Mouse (Mus musculus): Measurements from ENCODE around the gene Faap100.
"Not testable (repeated sequence)": the region's sequence is repeated elsewhere in the genome, so short reads cannot be mapped to it uniquely, and the experiment has no call there.

Faap100 gene

GRCm38 (mm10) chr11:120352093-120352350 lies 26.5 kb downstream of the Faap100 start:
- DNase-seq (ENCODE audit: low spot score in 2 of 2): not testable (repeated sequence)

- no peak for DNase-seq (ENCODE audit: low spot score in 2 of 2)
Observed at GRCm38 (mm10) chr11:120351250-120352092, 27.1 kb downstream of the Faap100 start.

DNA sequence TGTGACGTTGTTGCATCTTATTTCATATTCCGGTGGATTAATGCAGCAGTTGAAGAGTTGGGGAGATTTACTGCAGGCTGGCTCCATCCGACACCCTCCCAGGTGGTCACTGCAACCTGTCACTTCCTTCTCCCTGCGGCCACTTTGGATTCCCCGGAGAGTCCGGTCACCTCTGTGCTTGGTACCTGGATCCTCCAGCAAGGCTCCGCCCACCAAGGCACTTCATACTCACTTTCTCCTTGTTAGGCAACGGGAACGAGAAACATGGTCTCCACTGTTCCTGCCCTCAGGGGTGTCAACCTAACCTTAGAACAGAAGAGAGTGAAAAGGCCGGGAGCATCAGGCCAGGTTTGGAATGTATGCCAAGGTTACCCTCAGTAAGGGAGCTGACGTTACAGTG lies 27.9 kb downstream of the Faap100 start:
- DNase-seq (ENCODE audit: low spot score in 2 of 2): no peak

GRCm38 (mm10) chr11:120349986-120350702 lies 28.4 kb downstream of the Faap100 start:
- peak; percentile 69 to 70 for DNase-seq (ENCODE audit: low spot score in 2 of 2)

- DNase-seq (ENCODE audit: low spot score in 2 of 2): peak in 1 of 2 experiments; percentile 31
Observed at GRCm38 (mm10) chr11:120349371-120349985, 29.1 kb downstream of the Faap100 start.

DNA sequence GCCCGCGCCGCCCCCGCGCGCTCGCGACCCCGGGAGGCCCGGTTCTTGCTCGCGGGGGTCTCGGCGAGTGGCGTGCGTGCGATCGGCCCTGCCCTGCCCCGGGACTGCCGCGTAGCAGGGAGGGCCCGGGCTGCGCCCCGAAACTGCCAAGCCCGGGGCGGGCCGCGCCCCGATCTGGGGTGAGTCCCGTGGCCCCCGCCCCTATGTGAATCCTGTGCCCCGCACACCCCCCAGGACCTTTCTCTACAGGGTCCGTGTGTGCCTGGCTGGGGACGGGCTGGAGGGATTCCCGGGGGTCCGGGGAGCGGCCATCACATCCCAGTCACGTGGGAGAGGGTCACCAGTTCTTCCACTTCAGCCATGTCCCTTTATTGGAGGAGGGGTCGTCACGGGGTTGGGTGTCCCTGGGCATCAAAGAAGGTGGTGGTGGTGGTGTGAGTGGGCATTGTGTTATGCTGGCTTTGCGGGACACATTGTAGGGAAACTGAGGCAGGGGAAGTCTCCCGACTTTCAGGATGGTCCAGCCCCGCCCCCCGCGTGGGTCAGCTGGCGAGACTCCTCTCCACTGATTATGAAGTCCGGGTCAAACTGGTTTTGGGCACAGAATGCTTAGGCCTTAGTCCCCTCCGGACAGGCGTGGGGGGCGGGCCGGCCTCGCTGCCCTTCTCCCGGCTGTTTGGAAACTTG lies 29.7 kb downstream of the Faap100 start:
- no peak for DNase-seq (ENCODE audit: low spot score in 2 of 2)

DNA sequence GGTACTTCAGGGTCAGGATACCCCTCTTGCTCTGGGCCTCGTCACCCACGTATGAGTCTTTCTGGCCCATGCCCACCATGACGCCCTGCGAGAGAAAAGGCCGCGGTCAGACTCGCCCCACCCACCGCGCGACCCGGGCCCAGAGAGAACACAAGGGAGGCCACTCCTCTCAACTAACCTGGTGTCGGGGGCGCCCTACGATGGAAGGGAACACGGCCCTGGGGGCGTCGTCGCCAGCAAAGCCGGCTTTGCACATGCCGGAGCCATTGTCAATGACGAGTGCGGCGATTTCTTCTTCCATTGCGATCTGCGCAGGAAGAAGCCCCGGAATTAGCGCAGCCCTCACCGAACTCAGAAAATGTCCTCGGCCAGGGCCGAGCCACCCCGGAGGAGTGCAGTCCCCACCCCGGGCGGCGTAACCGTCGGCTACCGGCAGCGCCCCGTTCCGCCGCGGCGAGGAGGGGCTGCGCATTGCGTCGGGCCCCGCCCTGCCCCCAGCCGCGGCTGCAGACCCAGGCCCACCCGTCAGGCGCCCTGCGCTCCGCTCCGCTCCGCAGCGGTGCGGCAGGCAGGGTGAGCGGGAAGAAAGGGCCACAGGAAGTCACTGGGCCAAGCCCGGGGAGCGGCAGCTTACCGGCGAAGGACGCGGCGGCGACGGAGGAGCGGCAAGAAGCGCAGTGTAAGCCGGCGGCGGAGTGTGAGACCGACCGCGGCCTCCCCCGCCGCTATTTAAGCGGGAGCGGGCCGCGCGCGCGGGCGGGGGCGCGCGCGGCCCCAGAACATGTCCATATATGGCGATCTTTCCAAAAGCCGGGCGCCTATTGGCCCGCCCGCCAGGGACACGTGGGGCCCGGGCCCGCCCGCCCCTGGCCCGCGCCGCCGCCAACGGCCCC lies 30.5 kb downstream of the Faap100 start, which contains the start of gene Actg1:
Gene Actg1 (minus strand): TSS at position 752 of the 893 bp plus-strand sequence.
- peak; percentile 67 to 76 for DNase-seq (ENCODE audit: low spot score in 2 of 2)

DNA sequence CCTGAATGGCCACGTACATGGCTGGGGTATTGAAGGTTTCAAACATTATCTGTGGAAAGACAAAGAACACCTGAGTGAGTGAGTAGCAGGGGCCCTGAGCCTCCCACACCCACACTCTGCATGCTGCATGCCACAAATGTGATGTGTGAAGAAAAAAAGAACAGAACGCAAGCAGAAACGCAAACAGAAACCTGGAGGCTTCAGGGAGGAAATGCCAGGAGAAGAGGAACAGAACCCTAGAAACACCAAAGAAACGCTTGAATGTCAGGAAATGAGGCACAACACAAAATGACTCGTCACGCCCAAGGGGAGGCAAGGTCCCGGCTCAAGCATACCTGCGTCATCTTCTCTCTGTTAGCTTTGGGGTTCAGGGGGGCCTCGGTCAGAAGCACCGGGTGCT lies 31.3 kb downstream of the Faap100 start:
- DNase-seq (ENCODE audit: low spot score in 2 of 2): peak in 1 of 2 experiments; percentile 5

GRCm38 (mm10) chr11:120346383-120347034 lies 32.1 kb downstream of the Faap100 start:
- peak in 1 of 2 experiments; percentile 5 for DNase-seq (ENCODE audit: low spot score in 2 of 2)

DNA sequence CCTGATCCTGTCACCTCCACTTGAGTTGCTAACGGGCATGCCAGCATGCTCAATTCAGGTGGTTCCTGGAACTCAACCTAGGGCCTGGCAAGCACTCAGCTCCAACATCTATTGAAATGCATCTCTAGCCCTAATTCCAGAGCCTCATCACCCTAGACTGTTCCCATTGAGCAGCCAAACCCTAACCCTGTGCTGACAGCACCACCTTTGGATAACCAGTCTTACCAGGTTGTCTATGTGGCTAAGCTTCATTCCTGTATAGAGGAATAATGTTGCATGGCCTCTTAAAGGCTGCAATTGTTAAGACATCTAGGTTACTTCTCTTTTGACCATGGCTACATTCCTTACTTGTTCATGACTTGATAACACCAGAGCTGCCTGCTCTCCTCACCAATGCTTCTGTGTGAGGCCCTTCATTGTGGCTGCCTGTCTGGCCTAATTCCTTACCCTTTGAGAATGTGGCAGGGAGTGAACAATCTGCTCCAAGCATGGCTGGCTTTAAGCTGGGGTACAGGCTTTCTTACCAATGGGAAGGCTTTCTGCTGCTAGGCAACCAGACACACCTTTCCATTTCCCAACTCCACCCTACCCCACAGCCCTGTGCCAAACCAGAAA lies 33.4 kb downstream of the Faap100 start:
- no peak for DNase-seq (ENCODE audit: low spot score in 2 of 2)

DNA sequence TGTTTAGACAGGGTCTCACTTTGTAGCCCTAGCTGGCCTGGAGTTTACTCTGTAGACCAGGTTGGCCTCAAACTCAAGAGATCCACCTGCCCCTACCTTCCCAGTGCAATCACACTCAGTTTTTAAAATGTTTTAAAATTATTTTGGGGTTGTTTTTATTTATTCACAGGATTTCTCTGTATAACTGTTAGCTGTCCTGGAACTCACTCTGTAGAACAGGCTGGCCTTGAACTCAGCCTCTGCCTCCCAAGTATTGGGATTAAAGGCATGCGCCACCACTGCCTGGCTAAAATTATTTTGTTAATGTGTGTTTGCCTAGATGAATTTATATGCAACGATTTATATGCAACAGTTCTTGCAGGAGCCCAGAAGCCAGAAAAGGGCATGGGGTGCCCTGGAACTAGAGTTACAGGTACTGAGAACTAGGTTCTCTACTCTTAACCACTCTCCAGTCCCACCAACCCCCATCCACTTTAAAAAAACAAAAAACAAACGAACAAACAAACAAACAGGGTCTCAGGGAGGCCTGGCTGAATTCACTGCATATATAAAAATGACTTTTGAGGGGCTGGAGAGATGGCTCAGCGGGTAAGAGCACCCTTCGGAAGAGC lies 34.1 kb downstream of the Faap100 start:
- DNase-seq (ENCODE audit: low spot score in 2 of 2): no peak

GRCm38 (mm10) chr11:120343519-120344309 lies 34.9 kb downstream of the Faap100 start:
- no peak for DNase-seq (ENCODE audit: low spot score in 2 of 2)

- DNase-seq (ENCODE audit: low spot score in 2 of 2): no peak
Observed at GRCm38 (mm10) chr11:120342656-120343160, 35.9 kb downstream of the Faap100 start.

DNA sequence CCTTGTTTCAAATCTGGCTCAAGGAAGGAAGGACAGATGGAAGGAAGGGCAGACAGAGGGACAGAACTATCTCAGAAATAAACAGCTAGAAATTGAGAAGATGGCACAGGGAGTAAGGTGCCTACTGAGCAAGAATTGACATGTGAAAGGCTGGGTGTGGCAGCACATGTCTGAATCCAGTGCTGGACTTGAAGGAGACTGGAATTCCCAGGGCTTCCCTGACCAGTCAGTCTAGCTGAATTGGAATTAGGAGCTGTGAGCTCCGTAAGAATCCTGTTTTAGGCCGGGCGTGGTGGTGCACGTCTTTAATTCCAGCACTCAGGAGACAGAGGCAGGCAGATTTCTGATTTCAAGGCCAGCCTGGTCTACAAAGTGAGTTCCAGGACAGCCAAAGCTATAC lies 36.9 kb downstream of the Faap100 start:
- DNase-seq (ENCODE audit: low spot score in 2 of 2): no peak

DNA sequence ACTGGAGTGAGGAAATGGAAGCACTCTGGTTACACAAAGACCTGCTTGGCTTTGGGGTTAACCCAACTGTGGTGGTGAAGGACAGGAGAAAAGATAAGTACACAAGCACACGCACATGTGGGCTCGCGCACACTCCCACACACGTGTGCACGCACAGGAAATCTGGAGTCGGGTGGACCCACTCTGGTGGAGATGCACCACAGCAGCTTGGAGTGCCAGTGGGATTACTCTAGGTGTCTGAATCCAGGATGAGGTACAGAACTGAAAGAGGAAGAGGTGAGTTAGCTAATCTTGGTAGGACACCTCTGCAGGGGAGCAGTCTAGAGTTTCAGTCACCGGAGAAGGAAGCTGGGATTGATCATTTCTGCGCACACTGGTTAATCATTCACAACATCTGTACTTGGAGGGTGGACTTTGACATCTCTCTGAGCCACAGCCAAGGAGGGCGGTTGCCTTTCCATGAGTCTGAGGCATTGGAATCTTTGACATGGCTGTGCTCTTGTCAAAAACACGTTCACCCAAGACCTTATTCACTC lies 38.5 kb downstream of the Faap100 start:
- DNase-seq (ENCODE audit: low spot score in 2 of 2): no peak

DNA sequence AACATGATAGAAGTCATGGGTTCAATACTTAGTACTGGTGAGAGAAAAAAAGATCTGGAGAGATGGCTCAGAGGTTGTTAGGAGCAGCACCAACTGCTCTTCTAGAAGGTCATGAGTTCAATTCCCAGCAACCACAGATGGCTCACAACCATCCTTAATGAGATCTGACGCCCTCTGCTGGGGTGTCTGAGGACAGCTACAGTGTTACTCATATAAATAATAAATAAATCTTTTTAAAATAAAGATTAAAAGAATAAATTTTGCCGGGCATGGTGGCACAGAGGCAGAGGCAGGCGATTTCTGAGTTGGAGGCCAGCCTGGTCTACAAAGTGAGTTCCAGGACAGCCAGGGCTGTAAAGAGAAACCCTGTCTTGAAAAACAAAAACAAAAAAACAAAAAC lies 39.8 kb downstream of the Faap100 start:
- no peak for DNase-seq (ENCODE audit: low spot score in 2 of 2)

GRCm38 (mm10) chr11:120337447-120337846 lies 41.1 kb downstream of the Faap100 start:
- no peak for DNase-seq (ENCODE audit: low spot score in 2 of 2)

DNA sequence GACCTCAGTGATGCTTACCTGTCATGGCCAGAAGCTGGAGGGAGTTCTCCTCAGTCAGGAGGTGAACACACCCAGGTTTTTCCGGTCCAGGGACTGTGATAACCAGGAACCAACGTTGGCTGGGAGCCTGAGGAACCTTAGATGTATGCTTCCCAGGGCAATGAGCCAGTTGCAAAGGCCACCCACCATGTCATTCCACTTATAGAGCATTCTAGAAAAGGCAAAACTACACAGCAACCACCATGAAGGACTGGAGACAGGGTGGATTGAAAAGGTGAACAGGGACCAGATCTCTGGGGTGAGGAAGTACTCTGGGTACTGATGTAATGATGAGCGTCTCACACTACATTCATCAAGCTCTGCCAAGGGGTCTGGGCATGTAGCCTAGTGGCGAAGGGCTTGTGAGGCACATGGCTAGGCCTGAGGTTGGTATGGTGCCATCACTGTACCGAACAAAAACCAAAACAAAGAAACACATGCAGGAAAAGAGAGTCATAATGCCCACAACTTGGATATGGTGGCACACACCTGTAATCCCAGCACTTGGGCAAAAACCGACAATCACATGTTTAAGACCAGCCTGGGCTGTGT lies 43.0 kb downstream of the Faap100 start:
- DNase-seq (ENCODE audit: low spot score in 2 of 2): no peak

All from spleen, postnatal 14 days (tissue).